Mouse (Mus musculus): ENCODE results near the gene Camk1d.
A peak's percentile ranks its signal among the peaks of the same experiment; 100 is the strongest.

Camk1d gene

DNA sequence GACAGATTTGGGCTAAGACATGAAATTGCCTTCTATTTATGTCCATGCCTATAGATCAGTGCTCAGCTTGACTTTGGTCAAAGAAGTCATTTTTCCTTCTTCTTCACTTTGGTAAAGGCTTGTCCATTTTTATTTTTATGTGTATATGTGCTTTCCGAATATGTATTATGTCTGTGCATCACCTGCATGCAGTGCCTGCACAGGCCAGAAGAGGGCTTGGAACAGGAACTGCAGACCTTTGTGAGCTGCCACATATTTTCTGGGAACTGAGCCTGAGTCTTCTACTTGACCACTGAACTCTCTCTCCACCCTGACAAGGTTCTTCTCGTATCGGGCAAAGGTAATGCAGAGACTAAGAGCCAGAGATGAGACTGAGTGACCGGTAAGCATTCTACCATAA is 236.1 kb downstream of the Camk1d start:
- DNase-seq (ENCODE audit: low spot score in 2 of 2): no peak

GRCm38 (mm10) chr2:5477525-5477924 is 236.8 kb downstream of the Camk1d start:
- no peak for DNase-seq (ENCODE audit: low spot score in 2 of 2)

- no peak for DNase-seq (ENCODE audit: low spot score in 2 of 2)
Measured at GRCm38 (mm10) chr2:5469366-5469941, 244.9 kb downstream of the Camk1d start.

DNA sequence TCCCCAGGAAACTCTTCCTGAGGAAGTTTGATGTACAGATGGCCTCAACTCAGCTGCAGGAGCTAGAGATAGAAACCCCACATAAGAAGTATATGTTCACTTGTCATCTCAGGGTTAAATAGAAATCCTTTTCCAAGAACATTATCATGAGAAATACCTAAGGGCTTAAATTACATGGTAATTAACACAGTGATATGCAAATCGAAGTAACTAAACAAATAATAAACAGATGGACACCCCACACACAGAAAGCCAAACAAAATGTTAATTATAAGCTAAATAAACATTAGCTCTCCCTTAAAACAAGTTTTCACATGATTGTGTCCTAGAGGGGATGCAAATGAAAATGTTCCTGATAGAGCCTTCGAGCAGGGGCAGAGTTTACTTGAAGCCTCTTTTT is 246.8 kb downstream of the Camk1d start:
- DNase-seq (ENCODE audit: low spot score in 2 of 2): no peak

DNA sequence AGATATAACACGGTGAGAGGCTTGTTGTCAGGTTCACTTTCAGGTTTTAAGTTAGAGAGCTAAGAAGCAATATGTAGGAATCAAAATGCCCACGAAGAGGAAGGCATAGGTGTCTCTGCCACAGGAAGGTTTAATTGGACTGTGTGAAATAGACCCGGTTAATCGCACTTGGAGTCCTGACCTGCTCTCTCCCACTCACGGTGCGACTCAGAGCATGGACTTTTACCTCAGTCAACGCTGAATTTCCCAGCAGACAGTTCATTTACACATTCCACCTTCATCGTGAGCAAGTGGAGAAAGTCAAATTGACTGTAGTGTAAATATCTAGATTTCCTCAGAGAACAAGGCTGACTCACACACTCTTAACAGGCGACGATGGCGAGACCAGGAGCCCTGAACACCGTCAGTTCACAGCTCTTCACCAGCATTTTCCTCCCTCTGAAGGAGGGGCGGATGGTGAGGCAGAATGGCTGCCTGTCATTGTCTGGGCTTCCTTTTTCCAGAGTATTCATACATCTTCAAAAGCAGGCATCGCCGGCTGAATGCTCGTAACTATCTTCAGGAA is 255.6 kb downstream of the Camk1d start:
- no peak for DNase-seq (ENCODE audit: low spot score in 2 of 2)

DNA sequence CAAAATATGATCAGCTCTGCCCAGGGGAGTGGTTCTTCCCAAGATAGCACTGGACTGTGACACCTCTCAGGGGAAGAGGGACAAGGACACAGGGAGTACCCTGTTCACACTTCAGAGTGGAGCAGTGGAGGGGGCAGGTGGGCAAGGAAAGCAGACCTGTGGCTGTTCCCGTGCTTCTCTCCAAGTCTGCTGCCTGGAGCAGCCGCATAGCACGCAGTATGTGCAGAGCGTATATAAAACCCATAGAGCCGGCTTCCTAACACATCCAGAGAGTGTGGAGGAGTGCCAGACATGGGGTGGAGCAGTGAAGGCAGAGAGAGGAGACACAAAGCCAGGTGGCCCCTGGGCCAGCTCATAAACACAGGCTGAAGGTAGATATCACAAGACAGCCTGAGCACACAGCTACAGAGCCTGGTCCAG is 256.2 kb downstream of the Camk1d start:
- no peak for DNase-seq (ENCODE audit: low spot score in 2 of 2)

DNA sequence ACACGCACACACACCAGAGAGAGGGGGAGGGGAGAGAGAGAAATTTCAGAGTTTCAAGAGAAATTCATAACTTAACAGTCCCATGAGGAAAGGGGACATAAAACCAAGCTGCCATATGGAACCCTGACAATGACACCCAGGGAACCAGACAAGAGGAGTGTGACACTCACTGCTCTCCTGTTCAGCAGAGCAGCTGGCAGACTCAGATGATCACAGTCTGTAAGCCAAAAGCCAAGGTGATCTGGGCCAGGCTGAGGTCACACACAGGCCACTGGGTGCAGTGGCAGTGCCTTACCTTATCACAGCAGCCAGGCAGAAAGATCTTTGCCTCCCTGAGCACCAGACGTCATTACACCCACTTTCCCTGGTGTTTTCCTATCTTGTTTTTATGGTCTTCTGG is 258.2 kb downstream of the Camk1d start:
- DNase-seq (ENCODE audit: low spot score in 2 of 2): no peak

DNA sequence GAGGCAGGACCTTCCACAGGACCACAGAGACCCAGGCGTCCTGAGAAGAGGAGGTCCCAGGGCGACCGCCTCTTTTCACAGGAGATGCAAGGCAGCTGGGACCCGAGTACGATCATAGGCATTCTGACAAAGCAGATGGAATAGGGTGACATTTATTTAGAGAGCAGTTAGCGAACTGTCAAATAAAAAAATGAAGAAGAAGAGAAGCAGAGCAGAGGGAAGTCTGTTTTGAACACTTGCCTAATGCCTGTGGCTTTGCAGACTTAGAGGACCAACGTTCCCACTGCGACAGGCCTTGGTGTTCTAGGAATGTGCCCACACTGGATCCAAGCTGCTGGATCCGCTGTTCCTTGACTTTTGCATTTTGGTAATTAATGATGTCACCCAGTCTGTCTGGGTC is 259.5 kb downstream of the Camk1d start:
- DNase-seq (ENCODE audit: low spot score in 2 of 2): no peak

DNA sequence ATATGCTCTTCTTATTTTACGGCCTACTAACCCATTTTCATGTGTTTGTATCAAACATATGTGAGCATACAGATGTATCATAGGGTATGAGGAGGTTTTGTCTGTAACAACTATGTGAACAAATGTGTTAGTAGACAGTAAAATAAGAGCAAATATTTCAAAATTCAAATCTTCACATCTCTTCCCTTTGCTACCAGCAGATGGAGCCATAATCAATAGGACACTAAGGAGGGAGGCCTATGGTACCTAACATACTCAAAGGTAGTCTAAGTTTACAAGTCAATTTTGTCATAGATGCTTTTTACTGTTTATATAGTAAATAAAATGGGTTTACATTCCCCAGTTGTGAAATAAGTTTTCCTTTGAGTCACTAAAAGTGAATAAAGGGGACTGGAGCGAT is 262.7 kb downstream of the Camk1d start:
- no peak for DNase-seq (ENCODE audit: low spot score in 2 of 2)

GRCm38 (mm10) chr2:5445357-5445756 is 269.0 kb downstream of the Camk1d start:
- no peak for DNase-seq (ENCODE audit: low spot score in 2 of 2)

DNA sequence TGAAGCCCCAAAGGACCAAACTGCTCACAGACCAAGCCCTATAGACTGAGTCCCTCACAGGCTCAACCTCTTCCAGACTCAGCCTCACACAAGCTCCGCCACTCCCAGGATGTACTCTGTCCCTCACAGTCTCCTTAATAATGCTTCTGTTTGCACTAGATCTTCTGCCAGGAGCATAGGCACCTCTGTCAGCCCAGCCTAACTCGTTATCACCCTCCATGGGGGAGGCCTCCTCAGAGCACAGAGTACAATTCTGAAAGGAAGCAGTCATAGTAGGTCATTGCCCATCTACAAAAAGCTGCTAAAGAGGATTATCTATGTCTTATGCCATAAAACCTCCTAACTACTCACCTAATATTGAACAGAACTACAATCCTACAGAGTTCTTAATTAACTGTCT is 276.6 kb downstream of the Camk1d start:
- DNase-seq (ENCODE audit: low spot score in 2 of 2): no peak

GRCm38 (mm10) chr2:5435587-5436253 is 278.6 kb downstream of the Camk1d start:
- DNase-seq (ENCODE audit: low spot score in 2 of 2): no peak

- no peak for DNase-seq (ENCODE audit: low spot score in 2 of 2)
Measured at GRCm38 (mm10) chr2:5431309-5431708, 283.0 kb downstream of the Camk1d start.

DNA sequence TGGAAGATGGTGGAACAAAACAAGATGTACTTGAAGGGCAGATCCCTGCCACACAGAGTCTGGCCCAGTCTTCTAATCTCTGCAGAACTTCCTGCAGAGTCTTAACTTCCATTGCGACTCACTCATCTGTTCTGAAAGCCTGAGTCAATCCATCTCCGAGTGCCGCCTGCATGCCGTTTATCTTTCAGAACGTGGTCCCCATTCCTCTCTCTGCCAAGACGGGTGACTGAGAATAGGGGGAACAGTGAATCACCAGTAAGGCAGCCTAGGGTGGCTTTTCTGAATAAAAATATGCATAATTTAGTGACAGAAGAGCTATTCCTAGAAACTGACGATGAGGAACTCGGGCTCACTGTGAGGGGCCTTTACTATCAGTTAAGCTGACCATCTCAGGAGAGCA is 284.4 kb downstream of the Camk1d start:
- DNase-seq (ENCODE audit: low spot score in 2 of 2): peak in 1 of 2 experiments; percentile 22

DNA sequence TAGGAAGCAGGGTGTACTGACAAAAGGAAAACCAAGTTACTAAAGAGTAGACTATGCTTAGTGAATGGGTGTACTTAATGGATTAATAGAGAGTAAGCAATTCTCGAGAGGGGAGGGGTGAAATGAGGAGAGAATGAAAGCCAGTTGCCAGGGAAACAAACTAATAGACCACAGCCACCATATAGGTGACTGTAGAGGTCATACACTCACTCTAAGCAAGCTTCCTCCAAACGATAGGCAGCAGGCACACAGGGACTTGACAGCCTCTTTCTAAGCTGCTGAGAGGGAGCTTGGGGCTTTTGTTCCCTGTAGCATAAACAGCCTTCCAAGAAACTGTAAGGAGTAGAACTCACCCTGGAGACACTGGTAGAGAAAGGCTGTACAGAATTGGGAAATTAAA is 288.2 kb downstream of the Camk1d start:
- DNase-seq (ENCODE audit: low spot score in 2 of 2): no peak

DNA sequence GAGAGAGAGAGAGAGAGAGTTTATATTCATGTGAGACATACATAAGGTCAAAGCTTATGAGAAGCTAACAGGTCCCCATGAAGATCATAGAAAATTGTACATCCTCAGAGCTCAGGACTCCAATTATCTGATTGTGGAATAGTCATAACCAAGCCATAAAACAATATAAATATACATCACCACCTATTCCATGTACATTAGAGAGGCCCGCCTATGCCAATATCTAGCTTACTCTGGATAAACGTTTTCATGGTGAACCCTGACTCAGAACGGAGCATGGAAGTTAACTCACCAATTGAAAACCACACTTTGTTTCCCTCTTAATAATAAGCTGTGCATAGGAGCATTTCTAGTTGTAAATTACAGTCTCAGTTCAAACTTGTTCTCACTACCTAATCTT is 288.7 kb downstream of the Camk1d start:
- DNase-seq (ENCODE audit: low spot score in 2 of 2): no peak

DNA sequence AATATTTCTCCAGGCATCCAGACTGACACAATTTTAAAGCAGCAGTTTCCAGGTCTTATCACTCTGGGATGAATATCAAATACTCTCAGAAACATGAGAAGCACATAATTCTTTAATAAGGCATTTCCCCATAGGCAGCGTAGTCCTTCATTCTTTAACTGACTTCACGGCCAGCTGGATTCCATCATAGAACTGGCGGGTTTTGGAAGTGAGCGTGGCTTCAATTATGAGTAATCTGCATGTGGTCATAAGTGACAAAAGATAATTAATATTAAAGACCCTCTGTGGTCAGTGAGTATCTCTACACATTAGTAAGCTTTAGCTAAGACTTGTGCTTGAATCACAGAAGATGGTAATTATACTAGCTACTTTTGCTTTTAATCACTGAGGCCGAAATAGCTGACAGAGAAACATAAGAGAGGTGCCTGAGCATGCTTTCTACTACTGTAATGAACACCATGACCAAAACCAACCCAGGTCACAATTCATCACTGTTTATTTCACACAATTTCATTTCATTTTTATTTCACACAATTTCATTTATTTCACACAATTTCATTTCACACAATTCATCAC is 293.6 kb downstream of the Camk1d start:
- no peak for DNase-seq (ENCODE audit: low spot score in 2 of 2)

DNA sequence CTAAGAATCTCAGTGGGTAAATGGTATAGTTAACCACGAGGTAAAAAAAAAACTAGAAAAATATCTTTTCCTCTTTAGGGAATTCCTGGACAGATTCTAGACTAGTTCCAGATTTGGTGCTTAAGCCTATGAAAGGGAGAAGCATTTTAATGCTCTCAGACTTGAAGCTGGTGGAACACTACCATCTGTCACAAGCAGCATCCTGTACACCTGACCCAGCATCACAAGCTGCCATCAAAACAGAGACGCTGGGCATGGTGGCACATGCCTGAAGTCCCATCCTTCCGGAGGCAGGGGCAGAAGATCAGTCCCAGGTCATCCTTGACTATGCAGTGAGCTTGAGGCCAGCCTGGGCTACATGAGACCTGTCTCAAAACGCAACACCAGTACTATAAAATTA is 295.5 kb downstream of the Camk1d start:
- no peak for DNase-seq (ENCODE audit: low spot score in 2 of 2)

GRCm38 (mm10) chr2:5417158-5418032 is 296.9 kb downstream of the Camk1d start:
- no peak for DNase-seq (ENCODE audit: low spot score in 2 of 2)

DNA sequence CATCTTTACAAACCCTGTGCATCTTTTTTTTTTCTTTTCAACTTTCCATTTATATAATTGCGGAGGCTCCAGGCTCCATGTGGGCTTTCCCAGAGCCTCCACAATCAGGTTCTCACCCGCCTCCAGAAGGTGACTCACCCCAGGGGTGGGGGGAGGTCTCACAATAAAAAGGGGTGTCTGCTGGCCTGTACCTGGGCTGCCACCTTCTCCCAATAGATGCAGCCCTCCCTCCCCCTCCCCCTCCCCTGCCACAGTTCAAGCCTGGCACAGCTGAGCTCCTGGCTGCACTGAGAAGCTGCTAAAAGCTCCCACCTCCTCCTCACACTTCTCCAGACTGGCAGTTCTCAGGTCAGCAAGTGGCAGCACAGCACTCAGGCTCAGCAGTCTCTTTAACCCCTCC is 302.5 kb downstream of the Camk1d start:
- peak; percentile 46 to 52 for DNase-seq (ENCODE audit: low spot score in 2 of 2)

DNA sequence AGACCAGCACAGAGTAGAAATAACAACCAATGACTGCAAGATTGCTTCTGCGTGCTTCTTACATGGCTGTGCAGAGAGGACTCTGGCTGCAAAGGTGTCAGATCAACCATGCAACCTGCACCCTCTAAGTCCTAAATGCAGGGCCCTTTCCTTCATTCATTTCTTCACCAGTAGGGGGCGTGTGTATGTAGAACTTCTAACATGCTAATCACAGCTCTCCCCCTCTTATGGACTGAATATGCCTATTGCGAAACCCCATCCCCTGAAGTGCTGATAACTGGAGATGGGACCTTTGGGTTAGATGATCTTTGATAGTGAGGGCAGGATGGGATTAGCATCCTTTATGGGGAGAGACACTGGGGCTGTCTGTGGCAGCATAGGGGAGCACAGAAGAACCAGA is 310.5 kb downstream of the Camk1d start:
- DNase-seq (ENCODE audit: low spot score in 2 of 2): no peak

GRCm38 (mm10) chr2:5402036-5402435 is 312.3 kb downstream of the Camk1d start:
- DNase-seq (ENCODE audit: low spot score in 2 of 2): no peak
